Mouse (Mus musculus) central nervous system, embryonic 11.5 days (tissue): ENCODE results near the gene Osbpl3. TPM values are rescaled to one million over a fixed set of nuclear protein-coding genes. Genes with fewer than 3 reads are reported as not detected.

ENCODE experiments used
- polyA plus RNA-seq: library from polyadenylated mRNA; depleted of rRNA; stranded (reverse); fragments of >200 nt; gene quantifications from 2 replicates; pipeline ENCODE4 v1.2.3, GENCODE M21; 2012; rRNA removed

The Osbpl3 gene
- polyA plus RNA-seq: 9.6 and 11.7 TPM in 2 replicates

GRCm38 (mm10) chr6:50455829-50456469, at the start of gene Osbpl3:
TSS of gene Osbpl3 (minus strand) at chr6:50456201.

GRCm38 (mm10) chr6:50263670-50264069, 192.3 kb downstream of the Osbpl3 start, which contains the start of gene Gsdme:
TSS of gene Gsdme (minus strand) at chr6:50263862.

Other genes starting within 250 kb of the Osbpl3 start
- 9.5 and 10.5 TPM in 2 replicates for gene Gsdme, start 192.3 kb downstream of the Osbpl3 start, polyA plus RNA-seq
- 50.3 TPM in 2 replicates for gene Cycs, start 110.3 kb upstream of the Osbpl3 start, polyA plus RNA-seq
- 0.74 and 1.2 TPM in 2 replicates for gene 4921507P07Rik, start 140.4 kb upstream of the Osbpl3 start, polyA plus RNA-seq
- 0.06 TPM in 1 of 2 replicates, not detected in the other for gene Npvf, start 198.2 kb upstream of the Osbpl3 start, polyA plus RNA-seq